Mouse (Mus musculus) urinary bladder, postnatal 14 days (tissue): Measurements from ENCODE around the gene Lbx2.
A peak's percentile ranks its signal among the peaks of the same experiment; 100 is the strongest.

Experiments
- DNase-seq: peaks from one replicate; pipeline ENCODE4 v3.0.0; 2021; ENCODE audit warnings: low spot score

The Lbx2 gene

GRCm38 (mm10) chr6:83086121-83087035, at the start of gene Lbx2:
Gene Lbx2 (plus strand): TSS chr6:83086367.
- no peak for DNase-seq

- no peak for DNase-seq
Measured at GRCm38 (mm10) chr6:83037188-83037587, 49.0 kb upstream of the Lbx2 start.

GRCm38 (mm10) chr6:83038496-83039012, 47.6 kb upstream of the Lbx2 start:
- peak; percentile 86 for DNase-seq

- DNase-seq: no peak
Measured at GRCm38 (mm10) chr6:83040601-83041000, 45.6 kb upstream of the Lbx2 start.

GRCm38 (mm10) chr6:83043561-83043960, 42.6 kb upstream of the Lbx2 start:
- no peak for DNase-seq

GRCm38 (mm10) chr6:83043993-83044392, 42.2 kb upstream of the Lbx2 start:
- DNase-seq: no peak

GRCm38 (mm10) chr6:83044742-83045141, 41.4 kb upstream of the Lbx2 start:
- no peak for DNase-seq

GRCm38 (mm10) chr6:83049367-83049766, 36.8 kb upstream of the Lbx2 start:
- no peak for DNase-seq

GRCm38 (mm10) chr6:83053136-83053960, 32.8 kb upstream of the Lbx2 start:
- DNase-seq: no peak

- DNase-seq: peak; percentile 96
Measured at GRCm38 (mm10) chr6:83054074-83054851, 31.9 kb upstream of the Lbx2 start, which contains the start of gene Aup1. Gene Aup1 (plus strand): TSS chr6:83054521.

- DNase-seq: peak; percentile 35
Measured at GRCm38 (mm10) chr6:83054871-83055431, 31.2 kb upstream of the Lbx2 start, which contains the start of gene Htra2. Gene Htra2 (minus strand): TSS chr6:83055273.

GRCm38 (mm10) chr6:83057790-83058189, 28.4 kb upstream of the Lbx2 start, which contains the start of gene Dqx1:
Gene Dqx1 (plus strand): TSS chr6:83057844.
- peak; percentile 67 for DNase-seq

- no peak for DNase-seq
Measured at GRCm38 (mm10) chr6:83058725-83059124, 27.4 kb upstream of the Lbx2 start.

- DNase-seq: no peak
Measured at GRCm38 (mm10) chr6:83065995-83066394, 20.2 kb upstream of the Lbx2 start.

GRCm38 (mm10) chr6:83066441-83066840, 19.7 kb upstream of the Lbx2 start:
- DNase-seq: no peak

GRCm38 (mm10) chr6:83068221-83068620, 17.9 kb upstream of the Lbx2 start:
- no peak for DNase-seq

GRCm38 (mm10) chr6:83068706-83069487, 17.3 kb upstream of the Lbx2 start:
- no peak for DNase-seq

- DNase-seq: no peak
Measured at GRCm38 (mm10) chr6:83069488-83070246, 16.5 kb upstream of the Lbx2 start.

- DNase-seq: no peak
Measured at GRCm38 (mm10) chr6:83070247-83070310, 16.1 kb upstream of the Lbx2 start, which contains the start of gene Tlx2. Gene Tlx2 (minus strand): TSS chr6:83070293.
